Mouse (Mus musculus): ENCODE measurements around the gene Mlycd.

DNA sequence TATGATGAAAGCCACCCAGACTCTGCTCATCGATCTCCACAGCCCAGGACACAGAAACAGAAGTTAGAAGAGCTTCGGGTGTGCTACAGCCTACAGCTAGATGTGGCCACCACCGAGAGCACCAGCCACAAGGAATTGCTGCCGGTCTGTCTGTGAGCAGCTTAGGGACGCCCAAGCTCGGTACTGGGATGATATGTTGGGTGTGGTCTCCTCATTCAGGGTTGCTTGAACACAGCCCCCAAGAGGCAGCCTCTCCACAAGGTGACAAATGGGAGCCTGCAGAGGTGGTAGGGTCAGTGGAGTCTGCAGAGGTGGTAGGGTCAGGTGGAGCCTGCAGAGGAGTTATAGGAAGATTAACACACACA lies 41.0 kb upstream of the Mlycd start:
- no peak for TF ChIP-seq POLR2A (IDR thresholded peaks at IDR 0.05; ENCODE audit: low read depth, low read length)
- no peak for TF ChIP-seq CTCF (conservative IDR thresholded peaks at IDR 0.05; ENCODE audit: insufficient read depth, insufficient read length, low read depth, low read length)

Data from kidney, adult 2 months (tissue).